Mouse (Mus musculus) lung, postnatal 0 days (tissue): ENCODE results near the gene Preb. TPM values are rescaled to one million over a fixed set of nuclear protein-coding genes. Genes with fewer than 3 reads are reported as not detected.

Source experiments
- ATAC-seq: fragments of 200-750 bp; cut with Nextera tagmentation; 2 replicates; pipeline ENCODE4 v1.8.0; 2017; ENCODE audit warnings: moderate library complexity
- DNase-seq: peaks from one replicate; pipeline ENCODE4 v3.0.0-alpha.2; 2016; ENCODE audit warnings: low spot score
- H3K27ac ChIP-seq: fragments of 300-500 bp; sonication (generic); 2 replicates; pipeline ENCODE4 v1.5.1; 2014; ENCODE audit warnings: antibody characterized with exemption, mild to moderate bottlenecking, low read length, mixed read lengths
- H3K27me3 ChIP-seq: fragments of 300-500 bp; sonication (generic); replicated peaks from 2 replicates; pipeline ENCODE4 v1.6.1; 2014; ENCODE audit warnings: low read length, mixed read lengths; ENCODE audit not compliant: insufficient read depth
- H3K36me3 ChIP-seq: fragments of 300-500 bp; sonication (generic); 2 replicates; pipeline ENCODE4 v1.6.1; 2014; ENCODE audit warnings: low read length, mixed read lengths; ENCODE audit not compliant: insufficient read depth
- H3K4me1 ChIP-seq: fragments of 300-500 bp; sonication (generic); 2 replicates; pipeline ENCODE4 v1.6.1; 2014; ENCODE audit warnings: antibody characterized with exemption, low read depth, low read length, mixed read lengths; ENCODE audit not compliant: insufficient read depth
- H3K4me2 ChIP-seq: fragments of 300-500 bp; sonication (generic); replicated peaks from 2 replicates; pipeline ENCODE4 v1.6.1; 2014; ENCODE audit warnings: low read depth, mild to moderate bottlenecking, low read length, moderate library complexity, mixed read lengths
- H3K4me3 ChIP-seq: fragments of 300-500 bp; sonication (generic); 2 replicates; pipeline ENCODE4 v1.5.1; 2014; ENCODE audit warnings: low read depth, low read length
- H3K9ac ChIP-seq: fragments of 300-500 bp; sonication (generic); replicated peaks from 2 replicates; pipeline ENCODE4 v1.6.1; 2014; ENCODE audit warnings: low read depth, mild to moderate bottlenecking
- H3K9me3 ChIP-seq: fragments of 300-500 bp; sonication (generic); 2 replicates; pipeline ENCODE4 v1.6.1; 2016; ENCODE audit warnings: low read length, mixed read lengths
- CTCF ChIP-seq: IDR thresholded peaks from 2 replicates; pipeline ENCODE4 v1.5.1; 2016; ENCODE audit warnings: antibody characterized with exemption, mild to moderate bottlenecking
- EP300 ChIP-seq: IDR thresholded peaks from 2 replicates; pipeline ENCODE4 v1.6.1; 2016; ENCODE audit warnings: antibody characterized with exemption, mild to moderate bottlenecking, control low read depth
- whole genome bisulfite sequencing: fragments of 180-500 bp; shearing (Covaris S2); extraction: QIAGEN DNeasy Blood & Tissue Kit; methylation state at CpG from one replicate; pipeline ENCODE4 v1.1.7; 2014; 5-methylcytosine and 5-hydroxymethylcytosine counted together
- polyA plus RNA-seq: library from polyadenylated mRNA; unstranded; fragments of >200 nt; fragmentation: Nextera tagmentation; extraction: Ambion mirVana; gene quantifications from 2 replicates; pipeline ENCODE4 v1.2.1, GENCODE M21; 2015

Gene Preb
- polyA plus RNA-seq, 1 experiment from 2014 or later: 76.5 TPM

DNA sequence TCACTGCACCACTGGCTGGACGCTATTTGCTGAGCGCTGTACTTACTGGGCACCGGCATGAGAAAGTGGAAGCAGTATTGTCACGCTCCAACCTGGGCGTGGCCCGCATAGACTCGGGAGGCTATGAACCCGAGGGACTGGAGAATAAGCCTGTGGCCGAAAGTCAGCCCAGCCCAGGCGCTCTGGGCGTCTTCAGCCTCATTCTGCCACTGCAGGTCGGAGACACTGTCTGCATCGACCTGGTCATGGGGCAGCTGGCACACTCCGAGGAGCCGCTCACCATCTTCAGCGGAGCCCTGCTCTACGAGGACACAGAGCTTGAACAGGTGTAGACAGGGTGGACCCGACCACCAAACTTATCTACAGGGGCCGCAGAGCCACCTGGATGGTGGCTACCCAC is 39.5 kb downstream of the Preb start:
- no peak overlapping the region for H3K27ac ChIP-seq
- no peak for ATAC-seq

DNA sequence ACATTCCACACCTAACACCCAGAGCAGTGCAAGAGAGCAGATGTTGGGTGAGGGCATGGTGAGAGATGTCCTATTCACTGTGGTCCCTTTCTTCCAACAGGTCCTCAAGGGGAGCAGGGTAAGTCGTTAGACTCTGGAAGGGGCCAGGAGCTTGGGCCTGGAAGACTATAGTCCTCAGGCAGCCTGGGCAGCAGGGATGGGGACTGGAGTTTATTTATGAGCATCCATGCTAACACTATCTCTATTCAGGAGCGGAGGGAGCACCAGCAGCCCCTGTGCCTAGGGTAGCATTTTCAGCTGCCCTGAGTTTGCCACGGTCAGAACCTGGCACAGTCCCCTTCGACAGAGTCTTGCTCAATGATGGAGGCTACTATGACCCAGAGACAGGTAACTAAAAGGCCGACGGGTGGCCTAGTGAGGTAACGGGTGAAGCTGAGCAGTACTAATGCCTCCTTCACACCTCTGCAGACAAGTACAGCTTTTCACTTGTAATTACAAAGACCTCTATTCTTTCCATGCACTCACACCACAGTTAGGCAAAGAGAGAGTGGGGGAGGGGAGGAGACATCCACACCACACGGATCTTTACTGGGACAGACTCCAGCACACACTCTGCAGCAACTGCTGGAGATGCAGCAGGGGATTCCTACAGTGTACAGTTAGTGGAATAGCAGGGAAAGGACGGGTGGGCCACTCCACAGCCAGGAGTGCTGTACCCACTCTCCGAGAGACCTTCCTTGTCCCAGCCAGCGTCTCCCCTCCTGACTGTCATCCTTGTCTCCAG is 40.1 kb downstream of the Preb start:
- DNase-seq (peak; percentile 43), ATAC-seq (no peak)
- no peaks in the 10 kb centered on the region for H3K27me3 ChIP-seq
- H3K4me3 ChIP-seq: no peak overlapping the region
- no peaks in the 10 kb centered on the region for H3K9me3 ChIP-seq
- no peak overlapping the region for H3K9ac ChIP-seq
- 60% methylated on average over 11 of the region's 11 CpGs for WGBS
- H3K27ac ChIP-seq: no peak overlapping the region
- peaks cover 13% of the 10 kb centered on the region for H3K4me1 ChIP-seq
- H3K4me2 ChIP-seq: peak overlapping the region; percentile 75
- TF ChIP-seq CTCF: no peak; the same call in 1 of the 2 replicates
- TF ChIP-seq EP300: no peak
- H3K36me3 ChIP-seq: peaks cover 12% of the 10 kb centered on the region; the same call in 1 of the 2 replicates

More for the DNA sequence above, 39.5 kb downstream of the Preb start:
- Histone ChIP-seq H3K9me3 (no peaks in the 10 kb centered on the region), H3K36me3 (peaks cover 12% of the 10 kb centered on the region; the same call in 1 of the 2 replicates), H3K9ac (no peak overlapping the region), H3K4me3 (peak overlapping the region; percentile 65; the same call in 1 of the 2 replicates), H3K4me2 (peak overlapping the region; percentile 75), H3K4me1 (peaks cover 7% of the 10 kb centered on the region), H3K27me3 (no peaks in the 10 kb centered on the region)
- peak; percentile 37 for DNase-seq
- 60% methylated on average over 19 of the region's 19 CpGs for WGBS
- TF ChIP-seq EP300: no peak
- TF ChIP-seq CTCF: no peak

DNA sequence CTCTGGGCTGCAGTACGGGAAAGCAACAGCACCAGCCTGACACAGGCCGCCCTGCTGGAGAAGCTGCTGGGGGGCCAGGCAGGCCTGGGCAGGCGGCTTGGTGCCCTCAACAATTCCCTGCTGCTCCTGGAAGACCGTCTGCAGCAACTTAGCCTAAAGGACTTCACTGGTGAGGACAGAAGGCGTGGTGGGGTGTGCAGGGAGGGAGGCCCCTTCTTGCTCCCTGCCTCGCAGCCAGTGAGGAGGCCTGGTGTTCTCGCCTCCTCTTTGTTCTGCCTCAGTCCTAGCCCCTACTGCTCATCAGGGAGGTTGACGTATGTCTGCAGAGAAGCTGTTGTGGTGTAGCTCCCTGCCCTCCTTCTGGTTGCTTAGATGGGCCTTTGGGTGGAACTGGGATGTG is 41.5 kb downstream of the Preb start:
- H3K27ac ChIP-seq: no peak overlapping the region
- WGBS: 93% methylated on average over 8 of the region's 8 CpGs
- H3K4me1 ChIP-seq: peaks cover 13% of the 10 kb centered on the region

GRCm38 (mm10) chr5:30917891-30918670 is 42.1 kb downstream of the Preb start:
- no peak for ATAC-seq
- no peaks in the 10 kb centered on the region for H3K9me3 ChIP-seq
- H3K27ac ChIP-seq: no peak overlapping the region
- 87% methylated on average over 31 of the region's 31 CpGs for WGBS
- no peak overlapping the region for H3K4me2 ChIP-seq
- H3K4me1 ChIP-seq: peaks cover 14% of the 10 kb centered on the region
- no peak for TF ChIP-seq CTCF
- no peak for TF ChIP-seq EP300
- DNase-seq: no peak
- H3K36me3 ChIP-seq: peaks cover 12% of the 10 kb centered on the region; the same call in 1 of the 2 replicates
- H3K4me3 ChIP-seq: no peak overlapping the region
- no peaks in the 10 kb centered on the region for H3K27me3 ChIP-seq
- H3K9ac ChIP-seq: no peak overlapping the region

More for the DNA sequence above, 41.5 kb downstream of the Preb start:
- Histone ChIP-seq H3K4me2 (no peak overlapping the region), H3K27me3 (no peaks in the 10 kb centered on the region), H3K36me3 (peaks cover 12% of the 10 kb centered on the region; the same call in 1 of the 2 replicates), H3K9me3 (no peaks in the 10 kb centered on the region), H3K9ac (no peak overlapping the region), H3K4me3 (no peak overlapping the region)
- ATAC-seq: no peak
- DNase-seq: no peak
- no peak for TF ChIP-seq CTCF
- no peak for TF ChIP-seq EP300

GRCm38 (mm10) chr5:30917348-30917747 is 42.8 kb downstream of the Preb start:
- 0 out of 2 replicates have a peak overlapping the region, but pooled peaks have one; percentile 77 for H3K27ac ChIP-seq
- H3K9me3 ChIP-seq: no peaks in the 10 kb centered on the region
- H3K27me3 ChIP-seq: no peaks in the 10 kb centered on the region
- H3K9ac ChIP-seq: no peak overlapping the region
- ATAC-seq: no peak
- no peak overlapping the region for H3K4me2 ChIP-seq
- WGBS: 94% methylated on average over 11 of the region's 11 CpGs
- H3K4me1 ChIP-seq: peaks cover 18% of the 10 kb centered on the region
- DNase-seq: no peak
- H3K36me3 ChIP-seq: peaks cover 12% of the 10 kb centered on the region; the same call in 1 of the 2 replicates
- no peak overlapping the region for H3K4me3 ChIP-seq
- TF ChIP-seq CTCF (no peak), EP300 (no peak)

DNA sequence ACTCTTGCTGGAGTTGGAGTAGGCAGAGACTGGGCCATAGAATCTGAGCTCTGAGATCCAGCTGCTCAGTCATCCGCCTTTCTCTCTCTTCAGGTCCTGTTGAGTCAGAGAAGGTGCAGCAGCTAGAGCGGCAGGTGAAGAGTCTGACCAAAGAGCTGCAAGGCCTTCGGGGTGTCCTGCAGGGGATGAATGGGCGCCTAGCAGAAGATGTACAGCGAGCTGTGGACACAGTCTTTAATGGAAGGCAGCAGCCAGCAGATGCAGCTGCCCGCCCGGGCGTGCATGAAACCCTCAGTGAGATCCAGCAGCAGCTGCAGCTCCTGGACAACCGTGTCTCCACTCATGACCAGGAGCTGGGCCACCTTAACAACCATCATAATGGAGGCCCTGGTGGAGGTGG is 43.3 kb downstream of the Preb start:
- H3K27ac ChIP-seq: peak overlapping the region; percentile 77
- H3K4me2 ChIP-seq: no peak overlapping the region
- 90% methylated on average over 9 of the region's 9 CpGs for WGBS
- peaks cover 13% of the 10 kb centered on the region for H3K4me1 ChIP-seq
- no peak overlapping the region for H3K4me3 ChIP-seq
- no peaks in the 10 kb centered on the region for H3K27me3 ChIP-seq
- peaks cover 12% of the 10 kb centered on the region; the same call in 1 of the 2 replicates for H3K36me3 ChIP-seq
- no peak for ATAC-seq
- H3K9ac ChIP-seq: no peak overlapping the region
- DNase-seq: no peak
- H3K9me3 ChIP-seq: no peaks in the 10 kb centered on the region
- TF ChIP-seq EP300: no peak
- no peak for TF ChIP-seq CTCF
